Mouse (Mus musculus): ENCODE results near the gene Isyna1.
"Not testable (repeated sequence)": the region's sequence is repeated elsewhere in the genome, so short reads cannot be mapped to it uniquely, and the experiment has no call there.

The Isyna1 gene

GRCm38 (mm10) chr8:70577207-70577606 is 17.0 kb upstream of the Isyna1 start:
- no peak for DNase-seq

GRCm38 (mm10) chr8:70583476-70584387 is 10.4 kb upstream of the Isyna1 start:
- DNase-seq = no peak

- DNase-seq = no peak
These were observed 9.4 kb upstream of the Isyna1 start for GRCm38 (mm10) chr8:70584606-70585257.

- DNase-seq = peak; percentile 78 to 79
These were observed 8.9 kb upstream of the Isyna1 start for GRCm38 (mm10) chr8:70585258-70585652.

- not testable (repeated sequence) for DNase-seq
These were observed 6.2 kb upstream of the Isyna1 start for GRCm38 (mm10) chr8:70587955-70588354.

GRCm38 (mm10) chr8:70591569-70591968 is 2.6 kb upstream of the Isyna1 start:
- no peak for DNase-seq

- DNase-seq = peak in 1 of 2 experiments; percentile 55
These were observed 1.0 kb upstream of the Isyna1 start for GRCm38 (mm10) chr8:70593173-70593572.

GRCm38 (mm10) chr8:70594621-70595564 is 720 bp downstream of the Isyna1 start:
- DNase-seq = peak in 1 of 2 experiments; percentile 66

GRCm38 (mm10) chr8:70595811-70596210 is 1.6 kb downstream of the Isyna1 start:
- DNase-seq = peak in 1 of 2 experiments; percentile 31

GRCm38 (mm10) chr8:70596216-70596615 is 2.0 kb downstream of the Isyna1 start:
- DNase-seq = no peak

- peak in 1 of 2 experiments; percentile 44 for DNase-seq
These were observed 2.7 kb downstream of the Isyna1 start for GRCm38 (mm10) chr8:70596775-70597416.

- peak in 1 of 2 experiments; percentile 43 for DNase-seq
These were observed 3.5 kb downstream of the Isyna1 start for GRCm38 (mm10) chr8:70597417-70598272.

GRCm38 (mm10) chr8:70598283-70598682 is 4.1 kb downstream of the Isyna1 start:
- DNase-seq = peak; percentile 89

GRCm38 (mm10) chr8:70598722-70599121 is 4.5 kb downstream of the Isyna1 start:
- peak in 1 of 2 experiments; percentile 55 for DNase-seq

- peak in 1 of 2 experiments; percentile 33 for DNase-seq
These were observed 5.5 kb downstream of the Isyna1 start for GRCm38 (mm10) chr8:70599507-70600290.

GRCm38 (mm10) chr8:70600473-70601270 is 6.5 kb downstream of the Isyna1 start:
- peak; percentile 63 to 67 for DNase-seq

GRCm38 (mm10) chr8:70601271-70601649 is 7.1 kb downstream of the Isyna1 start:
- DNase-seq = peak; percentile 86 to 90

GRCm38 (mm10) chr8:70602139-70602811 is 8.1 kb downstream of the Isyna1 start:
- DNase-seq = peak in 1 of 2 experiments; percentile 20

- DNase-seq = peak in 1 of 2 experiments; percentile 22
These were observed 10.4 kb downstream of the Isyna1 start for GRCm38 (mm10) chr8:70604558-70604957.
